Mouse (Mus musculus) left cerebral cortex, postnatal 14 days (tissue): ENCODE measurements at regions not wholly inside any gene's neighbourhood (a gene's known extent, or its start where the extent isn't known, plus 50 kb on each side); places are given as distances from the start of the nearest gene placed in this dataset.

Source experiments
- DNase-seq, 2 experiments: peaks; one replicate each; pipeline ENCODE4 v3.0.0; 2021 to 2022; ENCODE audit warnings: low spot score in 2 of 2, mixed read lengths in 1 of 2
- intact Hi-C: fragments of 180-260 bp; cut with DNase I; formaldehyde crosslinking; loops from one replicate; pipeline ENCODE4 v1.15.1; 2025

GRCm38 (mm10) chr12:63598905-63599304 is 875.6 kb downstream of the Fscb start:
- DNase-seq = no peak
- intact Hi-C loops = no loop called here

- no peak for DNase-seq
- intact Hi-C loops = no loop called here
Measured at GRCm38 (mm10) chr12:63554672-63555071, 919.8 kb downstream of the Fscb start.

GRCm38 (mm10) chr12:63552831-63553230 is 921.7 kb downstream of the Fscb start:
- no peak for DNase-seq
- intact Hi-C loops = no loop called here

GRCm38 (mm10) chr12:63534084-63534483 is 940.4 kb downstream of the Fscb start:
- intact Hi-C loops = no loop called here
- DNase-seq = peak in 1 of 2 experiments; percentile 3

- intact Hi-C loops = no loop called here
- DNase-seq = no peak
Measured at GRCm38 (mm10) chr12:63503774-63504173, 970.7 kb downstream of the Fscb start.

GRCm38 (mm10) chr12:63490405-63490804 is 984.1 kb downstream of the Fscb start:
- intact Hi-C loops = no loop called here
- no peak for DNase-seq

GRCm38 (mm10) chr12:63484087-63484486 is 990.4 kb downstream of the Fscb start:
- DNase-seq = no peak
- intact Hi-C loops = no loop called here

GRCm38 (mm10) chr12:63468936-63469335 is 1005.6 kb downstream of the Fscb start:
- intact Hi-C loops = no loop called here
- DNase-seq = no peak
